Mouse (Mus musculus) kidney, adult 2 months (tissue): ENCODE measurements around the gene Wdr1.

ENCODE experiments used
- CTCF ChIP-seq: fragments of 200-500 bp; conservative IDR thresholded peaks from 2 replicates; pipeline ENCODE4 v1.5.1; 2011; ENCODE audit warnings: low read depth, mild to moderate bottlenecking, control low read depth, low read length, moderate library complexity, mixed read lengths; ENCODE audit not compliant: insufficient read depth, insufficient read length
- POLR2A ChIP-seq: fragments of 200-500 bp; IDR thresholded peaks from one replicate; pipeline ENCODE4 v1.6.1; 2011; ENCODE audit warnings: low read depth, low read length, control low read depth

- TF ChIP-seq CTCF (0 out of 2 replicates have a peak, but pooled peaks have one; percentile 0), POLR2A (no peak)
Observed at GRCm38 (mm10) chr5:38479908-38480725, 82.9 kb downstream of the Wdr1 start.
